27 mouse cellular contexts compared by ENCODE assay signal in the genomic region with DNA sequence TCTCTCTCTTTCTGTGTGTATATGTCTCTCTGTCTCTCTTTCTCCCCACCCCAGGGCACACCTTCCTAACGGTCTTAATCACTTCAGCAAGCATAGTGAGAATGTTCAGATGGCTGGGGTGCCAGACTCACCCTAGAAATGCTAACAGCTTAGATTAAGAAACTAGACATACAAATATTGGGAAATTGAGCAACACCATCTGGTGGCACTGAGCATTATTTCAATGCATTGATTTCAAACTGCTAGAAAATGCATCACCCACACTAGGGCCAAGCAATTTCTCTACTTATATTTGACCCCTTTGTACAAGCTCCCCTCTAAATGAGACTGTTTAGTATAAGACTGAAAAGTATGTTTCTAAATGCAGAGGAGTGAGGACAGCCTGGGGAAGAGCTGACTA. TPM values are rescaled to one million over a fixed set of nuclear protein-coding genes. Genes with fewer than 3 reads are reported as not detected.
A peak's percentile ranks its signal among the peaks of the same experiment; 100 is the strongest.
DNase-seq lines count a peak whose midpoint lies in the region; ATAC-seq and TF ChIP-seq lines count a peak whose summit lies in the region.
"Had no signal": no experiment of that assay in that cellular context is flagged by ENCODE, and none has a peak within 500 bp of the region (broad histone marks: within the 10 kb centered on the region; RNA-seq: fewer than 3 reads in every experiment).

No protein-coding gene starts in this region.

- intact Hi-C loops in left cerebral cortex, adult 2 months (cut with DNase I), result no loop called here
- intact Hi-C loops in left cerebral cortex, postnatal 10 days (cut with DNase I), result no loop called here

- H3K9ac ChIP-seq in hindbrain, postnatal 0 days (replicated peaks; ENCODE audit: low read length), result no peak overlapping the region
- H3K9ac ChIP-seq in hindbrain, embryonic 13.5 days, result no peak overlapping the region
- H3K9ac ChIP-seq: hindbrain, embryonic 12.5 days; kidney, embryonic 15.5 days; liver, embryonic 12.5 days; liver, postnatal 0 days; neural tube, embryonic 13.5 days had no signal

- H3K4me2 ChIP-seq in hindbrain, postnatal 0 days (ENCODE audit: low read depth, low read length), result no peak overlapping the region
- no peak overlapping the region for H3K4me2 ChIP-seq in hindbrain, embryonic 13.5 days
- H3K4me2 ChIP-seq: hindbrain, embryonic 12.5 days; kidney, embryonic 15.5 days; liver, embryonic 12.5 days; neural tube, embryonic 13.5 days had no signal

- no peaks in the 10 kb centered on the region for H3K9me3 ChIP-seq in hindbrain, postnatal 0 days (ENCODE audit: low read length)
- no peaks in the 10 kb centered on the region for H3K9me3 ChIP-seq in hindbrain, embryonic 13.5 days
- H3K9me3 ChIP-seq: hindbrain, embryonic 12.5 days; kidney, embryonic 15.5 days; liver, embryonic 12.5 days; neural tube, embryonic 13.5 days had no signal

- no peak overlapping the region for H3K4me3 ChIP-seq in hindbrain, postnatal 0 days (ENCODE audit: low read length)
- no peak overlapping the region for H3K4me3 ChIP-seq in hindbrain, embryonic 13.5 days
- no peak overlapping the region for H3K4me3 ChIP-seq in left cerebral cortex, adult 2 months
- H3K4me3 ChIP-seq: erythroblast, embryonic 14.5 days; hindbrain, embryonic 12.5 days; kidney, embryonic 15.5 days; liver, embryonic 12.5 days; megakaryocyte, embryonic 14.5 days; neural tube, embryonic 13.5 days had no signal

- peak; percentile 45 for TF ChIP-seq CTCF in hindbrain, postnatal 0 days (IDR thresholded peaks at IDR 0.05; ENCODE audit: low read depth)
- TF ChIP-seq CTCF in left cerebral cortex, adult 2 months (IDR thresholded peaks at IDR 0.05), result peak; percentile 32

- H3K4me1 ChIP-seq in hindbrain, postnatal 0 days (ENCODE audit: insufficient read depth, low read length), result no peaks in the 10 kb centered on the region
- H3K4me1 ChIP-seq in hindbrain, embryonic 13.5 days (replicated peaks), result no peaks in the 10 kb centered on the region
- H3K4me1 ChIP-seq: hindbrain, embryonic 12.5 days; kidney, embryonic 15.5 days; liver, embryonic 12.5 days; megakaryocyte, embryonic 14.5 days; neural tube, embryonic 13.5 days had no signal

- no peak overlapping the region for H3K27ac ChIP-seq in hindbrain, postnatal 0 days
- H3K27ac ChIP-seq in hindbrain, embryonic 13.5 days, result no peak overlapping the region
- no peak overlapping the region for H3K27ac ChIP-seq in left cerebral cortex, adult 2 months
- H3K27ac ChIP-seq: hindbrain, embryonic 12.5 days; kidney, embryonic 15.5 days; liver, embryonic 12.5 days; neural tube, embryonic 13.5 days had no signal

- peak; percentile 20 for DNase-seq in cerebellum, adult 9-10 months
- no peak for DNase-seq in cerebellum, adult 11-12 months
- peak; percentile 40 for DNase-seq in hindbrain, postnatal 0 days (ENCODE audit: low spot score)
- DNase-seq in left cerebral cortex, adult 2 months (ENCODE audit: extremely low spot score in 1 of 2, low spot score in 2 of 2), result no peak
- DNase-seq in left cerebral cortex, postnatal 10 days (ENCODE audit: extremely low spot score in 1 of 2, low spot score in 2 of 2), result no peak
- DNase-seq in brain, adult 2 months (ENCODE audit: low read depth, low spot score), result peak; percentile 62
- DNase-seq: adrenal gland, postnatal 14 days; gastrocnemius, postnatal 25 days; heart, postnatal 36 days; kidney, adult 18-20 months; kidney, postnatal 4 days; left cerebral cortex, postnatal 4 days; liver, postnatal 0 days; lung, postnatal 36 days; right cerebral cortex, postnatal 4 days; thymus, adult 2 months; thymus, postnatal 36 days had no signal

- WGBS in hindbrain, postnatal 0 days, result 73% methylated on average over 1 of the region's 1 CpGs
- WGBS in hindbrain, embryonic 13.5 days, result 79% methylated on average over 1 of the region's 1 CpGs

- ATAC-seq in hindbrain, postnatal 0 days, result no peak
- ATAC-seq in hindbrain, embryonic 13.5 days (ENCODE audit: low FRiP score), result no peak
- ATAC-seq in granulocyte monocyte progenitor cell, adult 5-6 weeks (replicated peaks; ENCODE audit: poor library complexity, severe bottlenecking), result no peak
- ATAC-seq: liver, embryonic 12.5 days; liver, postnatal 0 days had no signal

- no peaks in the 10 kb centered on the region for H3K27me3 ChIP-seq in hindbrain, postnatal 0 days (ENCODE audit: insufficient read depth, low read length)
- no peaks in the 10 kb centered on the region for H3K27me3 ChIP-seq in hindbrain, embryonic 13.5 days
- H3K27me3 ChIP-seq: hindbrain, embryonic 12.5 days; kidney, embryonic 15.5 days; liver, embryonic 12.5 days; megakaryocyte, embryonic 14.5 days; neural tube, embryonic 13.5 days had no signal

- no peaks in the 10 kb centered on the region for H3K36me3 ChIP-seq in hindbrain, postnatal 0 days (ENCODE audit: insufficient read depth, low read length)
- H3K36me3 ChIP-seq in hindbrain, embryonic 13.5 days, result no peaks in the 10 kb centered on the region
- H3K36me3 ChIP-seq: hindbrain, embryonic 12.5 days; kidney, embryonic 15.5 days; liver, embryonic 12.5 days; neural tube, embryonic 13.5 days had no signal

RNA-seq across cellular contexts. Expression of gene Atp10b, which starts 48.3 kb away (rescaled TPM):
- total RNA-seq in hindbrain, postnatal 0 days (2014; rRNA removed), result 1.0 and 1.6 TPM in 2 replicates
- 0.30 and 0.32 TPM in 2 replicates for polyA plus RNA-seq in hindbrain, postnatal 0 days (2015; fragmentation: Nextera tagmentation; extraction: Ambion mirVana)
- 0.52 and 0.60 TPM in 2 replicates for polyA plus RNA-seq in hindbrain, embryonic 13.5 days (2015; fragmentation: Nextera tagmentation; extraction: Ambion mirVana)
- total RNA-seq in left cerebral cortex, adult 2 months (2021), result under 1 TPM; 0.32 to 0.54 TPM
- 1 to 10 TPM; 1.1 to 1.6 TPM for total RNA-seq in left cerebral cortex, postnatal 10 days (2021)
- not detected in 2 replicates for total RNA-seq in granulocyte monocyte progenitor cell, adult 5-6 weeks (2014; fragmentation: Nextera tagmentation)
- total RNA-seq in granulocyte monocyte progenitor cell, adult 5-6 weeks (2017), result not detected in 2 replicates
- total RNA-seq: gastrocnemius, adult 18-20 months; gastrocnemius, postnatal 25 days; heart, postnatal 36 days had no signal
- polyA plus RNA-seq: liver, embryonic 12.5 days; liver, postnatal 0 days; spleen, adult 2 months had no signal

Comparison
In these comparisons a context has a peak if more than half of its experiments do, and no peak if none do; other contexts are left out.
1. DNase-seq: peak in cerebellum, adult 9-10 months (single experiment), hindbrain, postnatal 0 days (single experiment) and brain, adult 2 months (single experiment); none in cerebellum, adult 11-12 months (single experiment), left cerebral cortex, adult 2 months (0 of 2) and left cerebral cortex, postnatal 10 days (0 of 2).